Mouse (Mus musculus): ENCODE measurements around the gene Ifi27. TPM values are rescaled to one million over a fixed set of nuclear protein-coding genes. Genes with fewer than 3 reads are reported as not detected.
"Not testable (repeated sequence)": the region's sequence is repeated elsewhere in the genome, so short reads cannot be mapped to it uniquely, and the experiment has no call there.

The Ifi27 gene
- polyA plus RNA-seq, 2 experiments = 50.5 to 87.1 TPM

DNA sequence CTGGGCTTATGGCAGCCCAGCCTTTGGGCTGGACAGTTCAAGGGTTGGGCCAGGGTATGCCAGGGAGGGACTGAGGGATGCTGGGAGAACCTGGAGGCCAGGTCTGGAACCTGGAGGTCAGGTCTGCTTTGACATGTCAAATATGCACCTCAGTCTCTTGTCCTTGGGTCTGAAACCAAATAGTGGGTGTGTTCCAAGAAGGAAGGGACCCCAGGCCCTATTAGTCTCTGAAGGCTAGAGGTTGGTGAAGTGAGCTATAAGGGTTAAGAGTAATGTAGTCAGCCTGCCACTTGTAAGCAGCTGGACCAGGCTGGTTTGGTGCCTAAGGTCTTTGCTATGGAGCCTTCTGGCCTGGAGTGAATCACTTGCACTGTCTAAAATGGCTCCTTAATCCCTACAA lies 850 bp downstream of the Ifi27 start:
- 0 out of 2 replicates have a peak, but pooled peaks cover 4% of the 10 kb centered on the region for H3K4me1 ChIP-seq (ENCODE audit: control insufficient read depth, insufficient read depth, low read length)
- no peak for DNase-seq (ENCODE audit: low spot score)
- no peak overlapping the region for H3K27ac ChIP-seq (replicated peaks; ENCODE audit: low read depth, low read length)
- H3K4me3 ChIP-seq (replicated peaks; ENCODE audit: low read length) = 0 out of 2 replicates have a peak overlapping the region, but pooled peaks have one; percentile 23
- no peak for TF ChIP-seq POLR2A (IDR thresholded peaks at IDR 0.05; ENCODE audit: borderline replicate concordance, extremely low read depth, insufficient read depth, insufficient read length)
- no peaks in the 10 kb centered on the region for H3K36me3 ChIP-seq (ENCODE audit: control insufficient read depth, insufficient read depth, low read length)
- H3K9ac ChIP-seq (ENCODE audit: low read depth, low read length, severe bottlenecking) = no peak overlapping the region
- ATAC-seq (ENCODE audit: low FRiP score, low read depth) = no peak
- H3K9me3 ChIP-seq (ENCODE audit: control insufficient read depth, low read length) = no peaks in the 10 kb centered on the region
- H3K4me2 ChIP-seq (replicated peaks; ENCODE audit: low read depth, low read length, severe bottlenecking) = peak overlapping the region; percentile 37
- no peaks in the 10 kb centered on the region for H3K27me3 ChIP-seq (ENCODE audit: control insufficient read depth, insufficient read depth, low read length)

DNA sequence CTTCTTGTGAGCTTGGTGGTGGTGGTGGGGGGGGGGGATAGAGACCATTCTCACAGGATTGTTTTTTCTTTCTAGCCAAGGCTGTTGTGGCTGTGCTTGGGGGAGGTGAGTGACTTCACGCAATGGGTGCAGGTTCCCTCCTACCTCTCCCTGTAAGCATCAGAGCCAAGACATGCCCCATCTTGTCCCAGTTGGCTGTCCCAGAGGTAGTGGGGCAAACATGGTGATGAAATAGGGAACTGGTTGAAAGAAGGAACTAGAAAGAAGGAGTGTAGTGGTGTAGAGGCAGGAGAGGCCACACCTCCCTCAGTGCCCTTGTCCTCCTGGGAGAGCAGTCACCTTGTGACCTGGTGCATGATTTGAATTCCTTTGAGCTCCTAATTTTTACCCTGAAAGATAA lies 3.6 kb downstream of the Ifi27 start:
- H3K27ac ChIP-seq (replicated peaks; ENCODE audit: low read depth, low read length) = no peak overlapping the region
- H3K4me3 ChIP-seq (replicated peaks; ENCODE audit: low read length) = no peak overlapping the region
- TF ChIP-seq POLR2A (IDR thresholded peaks at IDR 0.05; ENCODE audit: borderline replicate concordance, extremely low read depth, insufficient read depth, insufficient read length) = no peak
- no peaks in the 10 kb centered on the region for H3K9me3 ChIP-seq (ENCODE audit: control insufficient read depth, low read length)
- no peaks in the 10 kb centered on the region for H3K27me3 ChIP-seq (ENCODE audit: control insufficient read depth, insufficient read depth, low read length)
- DNase-seq (ENCODE audit: low spot score) (peak; percentile 3), ATAC-seq (ENCODE audit: low FRiP score, low read depth) (no peak)
- H3K4me1 ChIP-seq (ENCODE audit: control insufficient read depth, insufficient read depth, low read length) = 0 out of 2 replicates have a peak, but pooled peaks cover 4% of the 10 kb centered on the region
- H3K4me2 ChIP-seq (replicated peaks; ENCODE audit: low read depth, low read length, severe bottlenecking) = no peak overlapping the region
- WGBS = 75% methylated on average over 1 of the region's 1 CpGs
- H3K9ac ChIP-seq (ENCODE audit: low read depth, low read length, severe bottlenecking) = no peak overlapping the region
- no peaks in the 10 kb centered on the region for H3K36me3 ChIP-seq (ENCODE audit: control insufficient read depth, insufficient read depth, low read length)

DNA sequence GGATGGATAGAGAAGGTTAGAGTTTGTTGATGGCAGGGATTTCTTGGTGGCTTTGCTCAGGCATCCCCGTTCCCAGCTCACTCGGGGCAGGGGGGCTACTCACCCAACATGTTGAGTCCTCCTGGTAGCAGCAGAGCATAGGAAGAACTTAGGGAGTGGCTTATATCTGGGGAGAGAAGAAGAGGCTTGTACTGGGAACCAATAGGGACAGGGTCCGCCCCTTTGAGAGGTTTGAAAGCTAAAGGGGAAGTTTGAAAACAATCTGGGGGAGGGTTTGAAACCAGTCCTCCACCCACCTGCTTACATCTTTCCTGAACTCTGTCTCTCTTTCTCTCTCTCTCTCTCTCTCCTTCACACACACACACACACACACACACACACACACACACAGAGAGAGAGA lies 9.5 kb downstream of the Ifi27 start, which contains the start of gene Ifi27l2a:
Gene Ifi27l2a, minus strand, starts transcription at position 157 of the 400 bp plus-strand sequence.
- no peak within 1 kb of the TSS for H3K4me2 ChIP-seq (replicated peaks; ENCODE audit: low read depth, low read length, severe bottlenecking)
- no peak for ATAC-seq (ENCODE audit: low FRiP score, low read depth)
- H3K9ac ChIP-seq (ENCODE audit: low read depth, low read length, severe bottlenecking) = no peak within 1 kb of the TSS
- no peaks in the 10 kb centered on the region for H3K27me3 ChIP-seq (ENCODE audit: control insufficient read depth, insufficient read depth, low read length)
- no peak within 1 kb of the TSS for H3K4me3 ChIP-seq (replicated peaks; ENCODE audit: low read length)
- H3K4me1 ChIP-seq (ENCODE audit: control insufficient read depth, insufficient read depth, low read length) = no peaks in the 10 kb centered on the region
- DNase-seq (ENCODE audit: low spot score) = no peak
- 56% methylated on average over 3 of the region's 3 CpGs for WGBS
- no peak within 1 kb of the TSS for H3K27ac ChIP-seq (replicated peaks; ENCODE audit: low read depth, low read length)
- no peak for TF ChIP-seq POLR2A (IDR thresholded peaks at IDR 0.05; ENCODE audit: borderline replicate concordance, extremely low read depth, insufficient read depth, insufficient read length)
- no peaks in the 10 kb centered on the region for H3K36me3 ChIP-seq (ENCODE audit: control insufficient read depth, insufficient read depth, low read length)
- H3K9me3 ChIP-seq (ENCODE audit: control insufficient read depth, low read length) = no peaks in the 10 kb centered on the region

DNA sequence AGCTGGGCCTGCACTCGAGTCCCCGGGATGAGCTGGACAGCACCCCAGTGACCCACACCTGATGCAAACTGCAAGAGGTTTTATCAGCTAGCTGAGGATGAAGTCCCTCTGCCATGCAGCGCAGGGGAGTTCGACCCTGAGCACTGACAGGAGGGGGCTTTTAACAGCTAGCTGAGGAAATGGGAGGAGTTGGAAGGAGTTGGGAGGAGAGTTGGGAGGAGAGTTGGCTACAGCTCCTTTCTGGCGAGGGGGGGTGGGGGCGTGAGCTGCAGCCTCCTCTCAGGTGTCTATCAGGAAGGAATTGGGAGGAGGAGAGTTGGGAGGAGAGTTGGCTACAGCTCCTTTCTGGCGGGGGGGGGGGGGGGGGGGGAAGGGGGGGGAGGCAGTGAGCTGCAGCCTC lies 10.2 kb downstream of the Ifi27 start:
- ATAC-seq (ENCODE audit: low FRiP score, low read depth); H3K27me3 ChIP-seq (ENCODE audit: control insufficient read depth, insufficient read depth, low read length); H3K36me3 ChIP-seq (ENCODE audit: control insufficient read depth, insufficient read depth, low read length); H3K27ac ChIP-seq (replicated peaks; ENCODE audit: low read depth, low read length); H3K4me3 ChIP-seq (replicated peaks; ENCODE audit: low read length); H3K4me1 ChIP-seq (ENCODE audit: control insufficient read depth, insufficient read depth, low read length); H3K9ac ChIP-seq (ENCODE audit: low read depth, low read length, severe bottlenecking); H3K4me2 ChIP-seq (replicated peaks; ENCODE audit: low read depth, low read length, severe bottlenecking); DNase-seq (ENCODE audit: low spot score); H3K9me3 ChIP-seq (ENCODE audit: control insufficient read depth, low read length): not testable (repeated sequence)
- 31% methylated on average over 6 of the region's 7 CpGs for WGBS

DNA sequence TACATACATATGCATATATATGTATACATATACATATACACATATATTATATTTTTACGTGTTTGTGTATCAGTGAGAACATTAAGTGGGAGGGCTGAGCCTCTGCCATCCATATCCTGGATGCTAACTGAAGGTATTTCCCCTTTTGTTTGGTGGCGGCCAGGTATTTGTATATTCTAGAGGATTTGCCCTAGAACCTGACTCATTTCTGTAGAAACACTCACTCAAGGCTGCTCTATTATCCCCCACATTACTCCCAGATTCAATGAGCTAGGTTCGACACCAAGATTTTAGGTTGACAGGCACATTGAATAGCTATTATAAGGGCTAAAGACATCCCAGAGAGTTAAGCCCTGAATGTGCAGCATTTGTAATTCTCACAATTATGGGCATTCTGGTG lies 11.0 kb downstream of the Ifi27 start:
- no peaks in the 10 kb centered on the region for H3K36me3 ChIP-seq (ENCODE audit: control insufficient read depth, insufficient read depth, low read length)
- no peak overlapping the region for H3K4me3 ChIP-seq (replicated peaks; ENCODE audit: low read length)
- H3K9ac ChIP-seq (ENCODE audit: low read depth, low read length, severe bottlenecking) = no peak overlapping the region
- no peak overlapping the region for H3K4me2 ChIP-seq (replicated peaks; ENCODE audit: low read depth, low read length, severe bottlenecking)
- DNase-seq (ENCODE audit: low spot score) = no peak
- TF ChIP-seq POLR2A (IDR thresholded peaks at IDR 0.05; ENCODE audit: borderline replicate concordance, extremely low read depth, insufficient read depth, insufficient read length) = no peak
- 81% methylated on average over 3 of the region's 3 CpGs for whole genome bisulfite sequencing
- no peaks in the 10 kb centered on the region for H3K9me3 ChIP-seq (ENCODE audit: control insufficient read depth, low read length)
- H3K27me3 ChIP-seq (ENCODE audit: control insufficient read depth, insufficient read depth, low read length) = no peaks in the 10 kb centered on the region
- no peak overlapping the region for H3K27ac ChIP-seq (replicated peaks; ENCODE audit: low read depth, low read length)
- no peaks in the 10 kb centered on the region for H3K4me1 ChIP-seq (ENCODE audit: control insufficient read depth, insufficient read depth, low read length)
- ATAC-seq (ENCODE audit: low FRiP score, low read depth) = no peak

DNA sequence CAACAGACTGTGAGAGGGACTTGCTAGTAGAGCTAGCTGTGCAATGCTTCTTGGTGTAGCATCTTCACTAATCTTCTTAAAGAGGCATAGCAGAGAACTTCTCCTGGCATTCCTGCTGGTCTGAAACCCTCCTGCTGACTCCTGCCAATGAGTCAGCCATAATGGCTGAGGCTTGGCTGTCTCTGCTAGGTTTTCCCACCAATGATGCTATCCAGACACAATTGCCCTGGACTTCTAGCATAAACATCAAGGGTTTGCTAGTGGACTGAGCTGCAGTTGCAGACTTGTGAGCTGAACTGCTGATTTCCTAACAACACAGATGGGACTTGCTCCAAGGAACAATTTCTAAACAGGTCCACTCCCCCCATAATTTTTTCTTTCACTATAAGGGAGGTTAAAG lies 19.4 kb downstream of the Ifi27 start:
- no peak for DNase-seq (ENCODE audit: low spot score)
- no peak for ATAC-seq (ENCODE audit: low FRiP score, low read depth)
- Histone ChIP-seq H3K4me2 (replicated peaks; ENCODE audit: low read depth, low read length, severe bottlenecking) (no peak overlapping the region), H3K27me3 (ENCODE audit: control insufficient read depth, insufficient read depth, low read length) (no peaks in the 10 kb centered on the region), H3K9ac (ENCODE audit: low read depth, low read length, severe bottlenecking) (no peak overlapping the region), H3K27ac (replicated peaks; ENCODE audit: low read depth, low read length) (no peak overlapping the region), H3K9me3 (ENCODE audit: control insufficient read depth, low read length) (no peaks in the 10 kb centered on the region), H3K4me3 (replicated peaks; ENCODE audit: low read length) (no peak overlapping the region), H3K36me3 (ENCODE audit: control insufficient read depth, insufficient read depth, low read length) (no peaks in the 10 kb centered on the region), H3K4me1 (ENCODE audit: control insufficient read depth, insufficient read depth, low read length) (no peaks in the 10 kb centered on the region)
- TF ChIP-seq POLR2A (IDR thresholded peaks at IDR 0.05; ENCODE audit: borderline replicate concordance, extremely low read depth, insufficient read depth, insufficient read length) = no peak

DNA sequence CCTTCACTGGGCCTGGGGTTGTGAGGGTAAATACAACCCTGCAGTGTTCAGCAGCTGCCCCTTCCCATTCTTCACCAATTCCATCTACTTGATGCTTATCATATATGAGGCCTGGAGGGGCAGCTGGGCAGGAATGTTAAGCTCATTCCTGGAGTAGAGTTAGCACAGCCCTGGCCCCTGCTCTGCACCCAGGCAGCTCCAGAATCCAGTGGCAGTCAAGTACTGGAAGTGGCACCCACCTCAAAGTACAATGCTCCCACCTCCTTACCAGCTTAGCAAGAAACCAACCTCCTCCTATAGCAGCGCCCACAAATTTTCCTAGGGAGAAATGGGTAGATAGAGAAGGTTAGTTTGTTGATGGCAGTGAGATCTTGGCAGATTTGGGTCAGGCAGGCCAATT lies 22.7 kb downstream of the Ifi27 start:
- not testable (repeated sequence) for H3K36me3 ChIP-seq (ENCODE audit: control insufficient read depth, insufficient read depth, low read length)

More for the DNA sequence above, 22.7 kb downstream of the Ifi27 start:
- not testable (repeated sequence) for H3K9ac ChIP-seq (ENCODE audit: low read depth, low read length, severe bottlenecking); H3K9me3 ChIP-seq (ENCODE audit: control insufficient read depth, low read length); H3K4me2 ChIP-seq (replicated peaks; ENCODE audit: low read depth, low read length, severe bottlenecking); H3K4me3 ChIP-seq (replicated peaks; ENCODE audit: low read length); H3K27me3 ChIP-seq (ENCODE audit: control insufficient read depth, insufficient read depth, low read length); DNase-seq (ENCODE audit: low spot score); H3K4me1 ChIP-seq (ENCODE audit: control insufficient read depth, insufficient read depth, low read length); ATAC-seq (ENCODE audit: low FRiP score, low read depth); H3K27ac ChIP-seq (replicated peaks; ENCODE audit: low read depth, low read length)
- WGBS = no CpG with 5 or more reads among the region's 1 CpGs

Data from limb, embryonic 14.5 days (tissue).